Mouse (Mus musculus) embryonic facial prominence, embryonic 14.5 days (tissue): ENCODE results near the gene Calcoco1. TPM values are rescaled to one million over a fixed set of nuclear protein-coding genes. Genes with fewer than 3 reads are reported as not detected.
A peak's percentile ranks its signal among the peaks of the same experiment; 100 is the strongest.

Source experiments
- ATAC-seq: fragments of 200-750 bp; cut with Nextera tagmentation; 2 replicates; pipeline ENCODE4 v1.8.0; 2017; ENCODE audit warnings: low read depth, moderate number of reproducible peaks, moderate TSS enrichment
- DNase-seq: peaks from one replicate; pipeline ENCODE4 v3.0.0-alpha.2; 2015; ENCODE audit warnings: low spot score
- H3K27ac ChIP-seq: fragments of 300-500 bp; sonication (generic); replicated peaks from 2 replicates; pipeline ENCODE4 v1.5.1; 2014; ENCODE audit warnings: low read depth, mild to moderate bottlenecking, low read length, moderate library complexity
- H3K27me3 ChIP-seq: fragments of 300-500 bp; sonication (generic); replicated peaks from 2 replicates; pipeline ENCODE4 v1.6.1; 2014; ENCODE audit warnings: low read length; ENCODE audit not compliant: control insufficient read depth, insufficient read depth
- H3K36me3 ChIP-seq: fragments of 300-500 bp; sonication (generic); 2 replicates; pipeline ENCODE4 v1.6.1; 2014; ENCODE audit warnings: low read length, mixed read lengths; ENCODE audit not compliant: control insufficient read depth, insufficient read depth
- H3K4me1 ChIP-seq: fragments of 300-500 bp; sonication (generic); 2 replicates; pipeline ENCODE4 v1.6.1; 2014; ENCODE audit warnings: antibody characterized with exemption, low read length; ENCODE audit not compliant: control insufficient read depth, insufficient read depth
- H3K4me2 ChIP-seq: fragments of 300-500 bp; sonication (generic); 2 replicates; pipeline ENCODE4 v1.6.1; 2014; ENCODE audit warnings: low read depth, mild to moderate bottlenecking, low read length, moderate library complexity, mixed read lengths
- H3K4me3 ChIP-seq: fragments of 300-500 bp; sonication (generic); 2 replicates; pipeline ENCODE4 v1.5.1; 2014; ENCODE audit warnings: low read depth, mild to moderate bottlenecking, low read length
- H3K9ac ChIP-seq: fragments of 300-500 bp; sonication (generic); 2 replicates; pipeline ENCODE4 v1.6.1; 2014; ENCODE audit warnings: low read depth, mild to moderate bottlenecking, low read length, moderate library complexity, mixed read lengths
- H3K9me3 ChIP-seq: fragments of 300-500 bp; sonication (generic); 2 replicates; pipeline ENCODE4 v1.6.1; 2016; ENCODE audit warnings: low read length; ENCODE audit not compliant: control insufficient read depth
- WGBS: fragments of 180-500 bp; shearing (Covaris S2); extraction: QIAGEN DNeasy Blood & Tissue Kit; methylation state at CpG from one replicate; pipeline ENCODE4 v1.1.7; 2014; 5-methylcytosine and 5-hydroxymethylcytosine counted together
- polyA plus RNA-seq: library from polyadenylated mRNA; unstranded; fragments of >200 nt; fragmentation: Nextera tagmentation; extraction: Ambion mirVana; gene quantifications from 2 replicates; pipeline ENCODE4 v1.2.1, GENCODE M21; 2014

The Calcoco1 gene
- polyA plus RNA-seq, 1 experiment from 2014 or later: 51.1 TPM

DNA sequence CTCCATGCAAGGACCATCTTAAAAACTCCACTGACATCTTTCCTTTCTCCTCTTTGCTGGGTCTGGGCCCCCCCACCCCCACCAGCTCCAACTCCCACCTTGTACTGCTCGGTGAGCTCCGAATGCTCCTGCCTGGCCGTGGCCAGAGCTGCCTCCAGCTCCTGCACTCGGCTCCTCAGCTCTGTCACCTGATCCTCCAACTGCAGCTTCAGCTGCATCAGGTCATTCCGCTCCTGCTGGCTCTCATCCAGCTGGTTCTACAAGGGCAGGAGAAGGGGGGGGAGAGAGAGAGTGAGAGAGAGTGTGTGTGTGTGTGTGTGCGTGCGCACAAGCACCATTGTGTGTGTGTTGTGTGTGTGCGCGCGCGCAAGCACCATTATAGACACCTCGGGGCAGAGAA lies 5.8 kb downstream of the Calcoco1 start:
- Histone ChIP-seq H3K27ac (no peak overlapping the region), H3K4me2 (no peak overlapping the region), H3K9me3 (no peaks in the 10 kb centered on the region), H3K27me3 (no peaks in the 10 kb centered on the region), H3K4me1 (peaks cover 5% of the 10 kb centered on the region; the same call in 1 of the 2 replicates), H3K36me3 (peaks cover 80% of the 10 kb centered on the region), H3K9ac (no peak overlapping the region), H3K4me3 (no peak overlapping the region)
- peak; percentile 86 for DNase-seq
- peak; percentile 81 for ATAC-seq
- WGBS: 53% methylated on average over 12 of the region's 12 CpGs

DNA sequence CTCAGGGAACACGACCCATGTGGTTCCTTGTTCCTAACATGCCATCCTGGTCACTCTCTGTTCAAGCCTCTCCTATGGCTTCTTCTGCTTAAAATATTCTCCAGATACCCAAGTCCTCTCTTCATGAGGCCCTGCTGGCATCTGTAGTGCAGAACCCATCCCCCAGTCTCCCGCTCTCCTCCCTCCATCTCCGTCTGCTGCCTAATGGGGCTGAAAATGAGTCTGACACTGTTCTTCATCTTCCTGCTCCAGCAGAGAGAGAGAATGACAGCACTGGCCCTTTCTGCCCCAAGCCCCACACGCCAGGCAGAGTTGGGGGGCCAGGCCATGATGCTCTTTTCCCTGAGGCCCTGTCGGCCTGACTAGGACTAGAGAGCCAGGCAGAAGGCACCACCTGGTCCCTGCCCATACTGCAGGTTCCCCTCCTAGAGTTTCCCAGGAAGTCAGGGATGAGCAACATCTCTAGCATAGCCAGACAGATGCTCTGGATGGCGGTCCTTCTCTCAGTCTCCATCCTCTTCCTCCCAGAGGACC lies 14.2 kb downstream of the Calcoco1 start:
- WGBS: 74% methylated on average over 6 of the region's 6 CpGs
- 0 out of 2 replicates have a peak, but pooled peaks cover 6% of the 10 kb centered on the region for H3K4me1 ChIP-seq
- ATAC-seq: no peak

DNA sequence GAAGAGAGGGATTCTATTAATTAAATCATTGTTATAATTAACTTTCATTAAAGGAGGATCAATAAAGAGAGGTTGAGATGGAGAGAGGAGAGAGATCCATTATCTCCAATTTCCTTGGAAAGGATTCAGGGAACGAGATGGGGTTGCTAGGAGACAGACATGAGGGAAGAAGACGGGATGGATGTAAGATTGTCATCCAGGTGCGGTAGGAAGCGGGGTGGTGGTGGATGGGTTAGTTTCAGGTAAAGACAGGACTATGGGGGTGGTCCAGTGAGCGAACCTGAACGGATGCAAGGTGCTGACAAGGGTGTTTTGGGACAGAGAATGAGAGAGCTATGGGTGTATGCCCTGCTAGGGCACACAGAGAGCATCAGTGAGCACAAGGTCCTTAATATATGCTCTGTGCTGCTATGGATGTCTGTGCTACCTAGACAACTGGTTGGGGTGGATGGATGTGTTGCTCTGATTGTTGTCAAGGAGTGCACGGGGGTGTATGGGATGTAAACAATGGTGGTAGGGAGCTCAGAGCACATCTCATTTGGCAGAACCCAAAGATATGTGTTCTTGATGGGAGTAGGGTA lies 16.0 kb downstream of the Calcoco1 start:
- Histone ChIP-seq H3K4me3 (no peak overlapping the region), H3K9me3 (no peaks in the 10 kb centered on the region), H3K27me3 (no peaks in the 10 kb centered on the region), H3K36me3 (peaks cover 42% of the 10 kb centered on the region), H3K9ac (no peak overlapping the region), H3K27ac (no peak overlapping the region), H3K4me1 (0 out of 2 replicates have a peak, but pooled peaks cover 6% of the 10 kb centered on the region), H3K4me2 (no peak overlapping the region)
- DNase-seq (no peak), ATAC-seq (no peak)
- WGBS: 82% methylated on average over 7 of the region's 7 CpGs

More for the DNA sequence above, 14.2 kb downstream of the Calcoco1 start:
- H3K4me2 ChIP-seq: no peak overlapping the region
- no peak overlapping the region for H3K27ac ChIP-seq
- H3K4me3 ChIP-seq: no peak overlapping the region
- no peaks in the 10 kb centered on the region for H3K9me3 ChIP-seq
- no peak overlapping the region for H3K9ac ChIP-seq
- peaks cover 59% of the 10 kb centered on the region for H3K36me3 ChIP-seq
- DNase-seq: no peak
- H3K27me3 ChIP-seq: no peaks in the 10 kb centered on the region

DNA sequence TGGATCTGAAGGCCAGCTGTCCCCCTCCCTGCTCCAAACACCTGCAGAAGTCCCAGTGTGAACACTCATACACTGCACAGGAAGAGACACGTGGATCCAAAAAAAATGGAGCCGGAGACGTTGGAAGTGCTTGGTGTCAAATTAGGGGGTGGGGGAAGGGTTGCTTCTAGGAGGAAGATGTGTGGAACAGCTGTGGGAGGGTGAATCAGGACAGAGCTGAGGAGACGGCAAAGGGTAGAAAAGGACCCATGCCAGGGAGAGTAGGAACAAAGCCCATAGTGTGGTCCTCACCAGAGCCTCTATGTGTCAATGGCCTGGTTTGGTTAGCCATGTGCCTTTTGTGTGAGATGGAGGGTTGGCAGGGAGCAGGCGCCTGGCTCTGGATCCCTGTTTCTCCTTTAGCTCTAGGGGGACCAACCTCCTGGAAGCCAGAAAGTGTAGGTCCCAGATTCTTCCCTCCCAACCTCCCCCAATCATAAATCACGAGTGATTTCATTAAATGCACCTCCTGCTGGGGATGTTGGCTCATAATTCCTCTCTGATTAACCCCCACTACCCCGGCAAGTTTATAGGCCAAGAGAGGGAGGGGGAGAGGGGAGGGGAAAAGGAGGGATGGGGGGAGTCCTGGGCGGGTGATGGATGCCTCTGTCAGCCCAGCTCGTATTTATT lies 16.6 kb downstream of the Calcoco1 start:
- H3K4me2 ChIP-seq: no peak overlapping the region
- no peaks in the 10 kb centered on the region for H3K9me3 ChIP-seq
- peaks cover 35% of the 10 kb centered on the region for H3K36me3 ChIP-seq

DNA sequence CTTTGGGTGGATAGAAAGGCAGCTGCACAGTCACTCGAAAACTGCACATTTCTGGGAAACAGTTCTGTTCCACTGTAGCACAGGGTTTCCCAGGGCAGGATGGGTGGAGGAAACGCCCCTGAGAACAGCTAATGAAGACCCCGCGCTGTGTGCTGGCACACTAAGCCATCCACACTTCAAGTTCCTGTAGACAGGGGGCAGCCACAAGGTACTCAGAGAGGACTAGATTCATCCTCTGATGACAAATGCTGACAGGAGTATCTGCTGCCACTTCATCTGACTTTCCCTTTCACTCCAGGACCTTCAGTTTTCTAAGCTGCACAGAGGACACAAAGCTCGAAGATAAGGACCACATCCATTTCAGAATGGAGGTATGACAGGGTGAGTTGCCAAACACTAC lies 17.2 kb downstream of the Calcoco1 start:
- Histone ChIP-seq H3K27ac (no peak overlapping the region), H3K4me1 (0 out of 2 replicates have a peak, but pooled peaks cover 6% of the 10 kb centered on the region), H3K27me3 (no peaks in the 10 kb centered on the region), H3K9me3 (no peaks in the 10 kb centered on the region), H3K9ac (no peak overlapping the region), H3K4me2 (no peak overlapping the region), H3K4me3 (no peak overlapping the region), H3K36me3 (peaks cover 30% of the 10 kb centered on the region)
- DNase-seq (no peak), ATAC-seq (no peak)
- 63% methylated on average over 5 of the region's 5 CpGs for WGBS

More for the DNA sequence above, 16.6 kb downstream of the Calcoco1 start:
- Histone ChIP-seq H3K27me3 (no peaks in the 10 kb centered on the region), H3K27ac (no peak overlapping the region), H3K4me3 (no peak overlapping the region), H3K4me1 (0 out of 2 replicates have a peak, but pooled peaks cover 6% of the 10 kb centered on the region), H3K9ac (no peak overlapping the region)
- ATAC-seq: peak; percentile 51; the same call in 1 of the 2 replicates
- 44% methylated on average over 9 of the region's 9 CpGs for WGBS
- no peak for DNase-seq

DNA sequence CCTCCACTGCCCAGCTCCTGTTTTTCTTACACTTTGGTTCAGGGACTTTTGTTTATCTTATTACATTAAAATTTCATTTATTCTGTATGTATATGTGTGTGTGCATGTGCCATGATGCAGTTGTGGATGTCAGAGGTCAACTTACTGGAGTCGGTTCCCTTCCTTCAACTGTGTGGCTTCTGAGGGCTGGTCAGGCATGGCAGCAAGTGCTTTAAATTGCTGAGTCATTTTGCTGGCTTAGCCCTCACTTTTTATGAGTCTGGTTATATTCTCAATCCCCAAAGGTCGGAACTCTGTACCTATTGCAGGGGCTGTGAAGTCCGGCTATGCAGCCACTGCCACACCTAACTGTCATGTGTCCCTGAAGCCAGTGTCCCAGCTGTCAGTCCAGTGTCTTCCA lies 19.0 kb downstream of the Calcoco1 start:
- H3K9me3 ChIP-seq: no peaks in the 10 kb centered on the region
- peaks cover 15% of the 10 kb centered on the region for H3K27me3 ChIP-seq
- 0 out of 2 replicates have a peak, but pooled peaks cover 6% of the 10 kb centered on the region for H3K4me1 ChIP-seq
- 83% methylated on average over 3 of the region's 3 CpGs for WGBS
- DNase-seq (no peak), ATAC-seq (no peak)
- H3K4me3 ChIP-seq: no peak overlapping the region
- no peak overlapping the region for H3K4me2 ChIP-seq
- H3K36me3 ChIP-seq: peaks cover 13% of the 10 kb centered on the region; the same call in 1 of the 2 replicates
- no peak overlapping the region for H3K9ac ChIP-seq
- H3K27ac ChIP-seq: no peak overlapping the region

DNA sequence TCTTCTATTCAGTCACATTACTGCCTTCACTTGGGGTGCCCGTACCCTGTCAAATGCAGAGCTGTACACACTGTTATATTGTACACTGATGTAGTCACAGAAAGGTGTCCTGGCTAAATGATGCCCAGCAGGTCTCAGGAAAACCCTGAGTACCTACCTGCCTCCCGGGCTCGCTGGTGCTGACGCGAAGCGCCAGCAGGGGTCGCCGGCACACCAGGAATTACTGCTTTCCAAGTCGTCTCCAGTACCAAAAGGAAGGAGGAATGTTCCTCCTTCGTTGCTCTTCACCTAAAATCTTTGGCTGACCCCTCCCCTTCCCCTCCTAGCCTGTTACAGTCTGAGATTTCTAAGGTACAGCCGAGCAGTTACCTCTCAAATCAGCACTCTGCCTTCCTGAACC lies 23.8 kb downstream of the Calcoco1 start:
- WGBS: 1% methylated on average over 11 of the region's 11 CpGs
- H3K4me3 ChIP-seq: no peak overlapping the region
- H3K36me3 ChIP-seq: no peaks in the 10 kb centered on the region
- no peak overlapping the region for H3K4me2 ChIP-seq
- no peak overlapping the region for H3K27ac ChIP-seq
- H3K9me3 ChIP-seq: no peaks in the 10 kb centered on the region
- peaks cover 63% of the 10 kb centered on the region for H3K27me3 ChIP-seq
- ATAC-seq: peak; percentile 66; the same call in 1 of the 2 replicates
- H3K9ac ChIP-seq: no peak overlapping the region
- H3K4me1 ChIP-seq: 0 out of 2 replicates have a peak, but pooled peaks cover 7% of the 10 kb centered on the region
- DNase-seq: peak; percentile 45

DNA sequence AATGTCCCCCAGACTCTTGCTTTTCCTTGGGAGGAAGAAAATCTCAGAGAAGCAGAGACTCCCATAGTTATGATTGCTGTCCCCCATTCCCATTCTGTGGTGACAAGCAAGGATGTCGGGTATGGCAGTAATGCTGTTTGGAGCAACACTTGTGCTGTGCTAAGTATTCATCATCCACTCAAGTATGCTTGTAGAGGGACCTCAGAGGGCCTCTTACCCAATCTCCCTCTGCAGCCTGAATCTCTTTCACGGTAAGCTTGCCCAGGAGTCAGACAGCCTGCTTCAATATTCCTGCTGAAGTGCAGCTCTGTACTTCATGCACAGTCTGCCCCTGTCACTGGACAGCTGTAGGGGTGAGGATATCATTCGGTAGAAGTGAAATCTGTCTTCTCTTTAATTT lies 25.1 kb downstream of the Calcoco1 start:
- ATAC-seq (no peak), DNase-seq (no peak)
- Histone ChIP-seq H3K27ac (no peak overlapping the region), H3K4me3 (no peak overlapping the region), H3K9ac (no peak overlapping the region), H3K4me2 (no peak overlapping the region), H3K36me3 (no peaks in the 10 kb centered on the region), H3K9me3 (no peaks in the 10 kb centered on the region), H3K27me3 (peaks cover 75% of the 10 kb centered on the region), H3K4me1 (0 out of 2 replicates have a peak, but pooled peaks cover 10% of the 10 kb centered on the region)
- 36% methylated on average over 3 of the region's 3 CpGs for WGBS
